Mouse (Mus musculus) right cerebral cortex, adult 2 months (tissue): ENCODE measurements around the gene Myo9b.
"Not testable (repeated sequence)": the region's sequence is repeated elsewhere in the genome, so short reads cannot be mapped to it uniquely, and the experiment has no call there.

ENCODE experiments used
- DNase-seq, 2 experiments: peaks; one replicate each; pipeline ENCODE4 v3.0.0; 2021 to 2022; ENCODE audit warnings: low spot score in 2 of 2

The Myo9b gene

GRCm38 (mm10) chr8:71272286-71273150, at the start of gene Myo9b, which contains the start of gene Haus8:
Myo9b (plus strand) TSS chr8:71272714.
Haus8 (minus strand) TSS chr8:71272934.
- peak; percentile 94 to 97 for DNase-seq

GRCm38 (mm10) chr8:71224560-71224959, 48.0 kb upstream of the Myo9b start:
- no peak for DNase-seq

GRCm38 (mm10) chr8:71242757-71243156, 29.8 kb upstream of the Myo9b start:
- no peak for DNase-seq

- DNase-seq = no peak
Observed at GRCm38 (mm10) chr8:71248203-71248602, 24.3 kb upstream of the Myo9b start.

- DNase-seq = no peak
Observed at GRCm38 (mm10) chr8:71256545-71257232, 15.8 kb upstream of the Myo9b start.

GRCm38 (mm10) chr8:71261234-71261633, 11.3 kb upstream of the Myo9b start:
- DNase-seq = no peak

GRCm38 (mm10) chr8:71267690-71268089, 4.8 kb upstream of the Myo9b start:
- no peak for DNase-seq

GRCm38 (mm10) chr8:71268286-71268685, 4.2 kb upstream of the Myo9b start:
- DNase-seq = not testable (repeated sequence)

GRCm38 (mm10) chr8:71271630-71272029, 884 bp upstream of the Myo9b start:
- DNase-seq = no peak

- DNase-seq = peak; percentile 61 to 71
Observed at GRCm38 (mm10) chr8:71273151-71273510, 617 bp downstream of the Myo9b start.

GRCm38 (mm10) chr8:71274478-71274877, 2.0 kb downstream of the Myo9b start:
- DNase-seq = no peak

- no peak for DNase-seq
Observed at GRCm38 (mm10) chr8:71276166-71276565, 3.7 kb downstream of the Myo9b start.

GRCm38 (mm10) chr8:71279409-71279808, 6.9 kb downstream of the Myo9b start:
- not testable (repeated sequence) for DNase-seq

- DNase-seq = peak in 1 of 2 experiments; percentile 34
Observed at GRCm38 (mm10) chr8:71281731-71282130, 9.2 kb downstream of the Myo9b start.

- DNase-seq = no peak
Observed at GRCm38 (mm10) chr8:71282621-71283020, 10.1 kb downstream of the Myo9b start.

- DNase-seq = not testable (repeated sequence)
Observed at GRCm38 (mm10) chr8:71286223-71286622, 13.7 kb downstream of the Myo9b start.

GRCm38 (mm10) chr8:71288441-71288949, 16.0 kb downstream of the Myo9b start:
- DNase-seq = no peak

GRCm38 (mm10) chr8:71289098-71289497, 16.6 kb downstream of the Myo9b start:
- no peak for DNase-seq

GRCm38 (mm10) chr8:71290211-71290610, 17.7 kb downstream of the Myo9b start:
- DNase-seq = no peak

GRCm38 (mm10) chr8:71290911-71291310, 18.4 kb downstream of the Myo9b start:
- DNase-seq = no peak

GRCm38 (mm10) chr8:71291351-71291750, 18.8 kb downstream of the Myo9b start:
- DNase-seq = no peak

GRCm38 (mm10) chr8:71293930-71294329, 21.4 kb downstream of the Myo9b start:
- DNase-seq = not testable (repeated sequence)

GRCm38 (mm10) chr8:71296188-71296621, 23.7 kb downstream of the Myo9b start:
- no peak for DNase-seq
